Mouse (Mus musculus) liver, postnatal 0 days (tissue): ENCODE results near the gene Itga1. TPM values are rescaled to one million over a fixed set of nuclear protein-coding genes. Genes with fewer than 3 reads are reported as not detected.

Experiments
- ATAC-seq: fragments of 200-750 bp; cut with Nextera tagmentation; 2 replicates; pipeline ENCODE4 v1.8.0; 2017; ENCODE audit warnings: mild to moderate bottlenecking, moderate library complexity
- DNase-seq: peaks from one replicate; pipeline ENCODE4 v3.0.0-alpha.2; 2016
- H3K27ac ChIP-seq: fragments of 300-500 bp; sonication (generic); 2 replicates; pipeline ENCODE4 v1.5.1; 2014; ENCODE audit warnings: antibody characterized with exemption, moderate library complexity, mild to moderate bottlenecking, low read depth
- H3K27me3 ChIP-seq: fragments of 300-500 bp; sonication (generic); 2 replicates; pipeline ENCODE4 v1.6.1; 2014; ENCODE audit warnings: low read length, control low read depth, mixed read lengths; ENCODE audit not compliant: insufficient read depth
- H3K36me3 ChIP-seq: fragments of 300-500 bp; sonication (generic); replicated peaks from 2 replicates; pipeline ENCODE4 v1.6.1; 2014; ENCODE audit warnings: mild to moderate bottlenecking, control low read depth, low read length, moderate library complexity, mixed read lengths; ENCODE audit not compliant: insufficient read depth
- H3K4me1 ChIP-seq: fragments of 300-500 bp; sonication (generic); 2 replicates; pipeline ENCODE4 v1.6.1; 2014; ENCODE audit warnings: antibody characterized with exemption, mild to moderate bottlenecking, control low read depth; ENCODE audit not compliant: insufficient read depth
- H3K4me2 ChIP-seq: fragments of 300-500 bp; sonication (generic); 2 replicates; pipeline ENCODE4 v1.6.1; 2014; ENCODE audit warnings: low read depth, mild to moderate bottlenecking, low read length, moderate library complexity, mixed read lengths
- H3K4me3 ChIP-seq: fragments of 300-500 bp; sonication (generic); 2 replicates; pipeline ENCODE4 v1.5.1; 2014; ENCODE audit warnings: low read depth, low read length
- H3K9ac ChIP-seq: fragments of 300-500 bp; sonication (generic); replicated peaks from 2 replicates; pipeline ENCODE4 v1.6.1; 2014; ENCODE audit warnings: mild to moderate bottlenecking, moderate library complexity
- H3K9me3 ChIP-seq: fragments of 300-500 bp; sonication (generic); 2 replicates; pipeline ENCODE4 v1.6.1; 2016; ENCODE audit warnings: mild to moderate bottlenecking, control low read depth, low read length, mixed read lengths
- CTCF ChIP-seq: sonication (generic); IDR thresholded peaks from 2 replicates; pipeline ENCODE4 v1.5.1; 2016; ENCODE audit warnings: antibody characterized with exemption, low read depth
- EP300 ChIP-seq: IDR thresholded peaks from 2 replicates; pipeline ENCODE4 v1.6.1; 2016; ENCODE audit warnings: antibody characterized with exemption, low read depth, mild to moderate bottlenecking
- WGBS: fragments of 180-500 bp; shearing (Covaris S2); extraction: QIAGEN DNeasy Blood & Tissue Kit; methylation state at CpG from one replicate; pipeline ENCODE4 v1.1.7; 2014; ENCODE audit not compliant: insufficient replicate concordance; 5-methylcytosine and 5-hydroxymethylcytosine counted together
- polyA plus RNA-seq: library from polyadenylated mRNA; unstranded; fragments of >200 nt; fragmentation: Nextera tagmentation; extraction: Ambion mirVana; gene quantifications from 2 replicates; pipeline ENCODE4 v1.2.1, GENCODE M21; 2015

Gene Itga1
- polyA plus RNA-seq, 1 experiment from 2014 or later: 5.9 TPM

DNA sequence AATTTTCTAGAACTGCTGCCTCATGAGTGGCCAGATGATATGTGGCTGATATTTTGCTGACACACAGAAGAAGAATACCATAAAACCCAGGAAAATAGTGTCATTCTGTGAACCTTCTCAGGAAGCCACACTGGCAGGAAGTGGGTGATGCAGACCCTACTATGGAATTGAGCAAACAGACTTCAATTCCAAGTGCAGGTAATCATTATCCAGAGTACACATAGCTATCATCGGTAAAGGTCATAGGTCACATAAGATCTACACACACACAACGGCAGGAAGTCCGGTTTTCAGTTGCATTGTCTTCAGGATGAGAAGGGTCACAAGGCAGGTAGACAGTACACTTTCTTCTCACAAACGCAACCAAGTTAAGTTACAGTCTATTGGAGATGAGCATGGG is 186.8 kb downstream of the Itga1 start:
- TF ChIP-seq EP300 (no peak), CTCF (no peak)
- Histone ChIP-seq H3K27me3 (no peaks in the 10 kb centered on the region), H3K4me1 (peaks cover 15% of the 10 kb centered on the region), H3K9me3 (no peaks in the 10 kb centered on the region), H3K27ac (no peak overlapping the region), H3K36me3 (no peaks in the 10 kb centered on the region), H3K9ac (no peak overlapping the region), H3K4me3 (no peak overlapping the region), H3K4me2 (no peak overlapping the region; the same call in 1 of the 2 replicates)
- 45% methylated on average over 4 of the region's 4 CpGs for WGBS
- ATAC-seq (peak; percentile 60), DNase-seq (no peak)

DNA sequence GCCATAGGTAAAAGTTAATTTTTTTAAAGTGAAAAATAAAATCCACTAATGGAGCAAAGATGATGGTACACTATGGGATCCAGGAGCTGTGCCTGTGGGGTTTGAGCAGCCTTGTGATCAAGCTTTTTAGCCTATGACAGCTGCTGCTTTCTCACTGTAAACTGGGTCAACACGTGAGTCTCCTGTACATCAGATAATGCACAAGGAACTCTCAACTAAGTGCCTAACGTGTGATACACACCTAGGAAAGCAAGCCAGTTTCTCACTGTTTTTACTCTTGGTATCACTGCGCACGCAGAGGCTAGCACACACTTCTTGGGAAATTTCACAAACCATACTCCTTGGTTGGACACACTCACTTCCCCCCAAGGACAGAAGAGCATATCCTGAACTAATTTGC is 187.2 kb downstream of the Itga1 start:
- no peak overlapping the region for H3K4me3 ChIP-seq
- H3K9ac ChIP-seq: no peak overlapping the region
- peaks cover 15% of the 10 kb centered on the region for H3K4me1 ChIP-seq
- ATAC-seq: peak; percentile 22
- H3K9me3 ChIP-seq: no peaks in the 10 kb centered on the region
- TF ChIP-seq CTCF (no peak), EP300 (no peak)
- 26% methylated on average over 4 of the region's 4 CpGs for WGBS
- no peaks in the 10 kb centered on the region for H3K36me3 ChIP-seq
- no peak overlapping the region for H3K4me2 ChIP-seq
- no peak for DNase-seq
- no peaks in the 10 kb centered on the region for H3K27me3 ChIP-seq
- no peak overlapping the region for H3K27ac ChIP-seq

DNA sequence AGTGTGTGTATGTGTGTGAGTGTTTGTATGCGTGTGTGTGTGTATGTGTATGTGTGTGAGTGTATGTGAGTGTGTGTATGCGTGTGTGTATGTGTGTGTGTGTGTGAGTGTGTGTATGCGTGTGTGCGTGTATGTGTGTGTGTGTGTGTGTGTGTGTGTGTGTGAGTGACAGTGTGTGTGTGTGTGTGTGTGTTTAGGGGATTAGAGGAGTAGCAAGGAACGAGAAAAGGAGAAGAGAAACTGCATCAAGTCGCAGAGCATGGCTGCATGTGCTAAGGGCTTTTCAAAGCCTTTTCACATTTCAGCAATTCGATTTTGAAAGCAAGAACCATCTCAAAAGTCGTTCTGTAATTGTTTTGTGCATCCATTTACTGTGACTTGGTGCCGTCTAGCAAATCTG is 191.1 kb downstream of the Itga1 start:
- no peaks in the 10 kb centered on the region for H3K27me3 ChIP-seq
- DNase-seq: no peak

DNA sequence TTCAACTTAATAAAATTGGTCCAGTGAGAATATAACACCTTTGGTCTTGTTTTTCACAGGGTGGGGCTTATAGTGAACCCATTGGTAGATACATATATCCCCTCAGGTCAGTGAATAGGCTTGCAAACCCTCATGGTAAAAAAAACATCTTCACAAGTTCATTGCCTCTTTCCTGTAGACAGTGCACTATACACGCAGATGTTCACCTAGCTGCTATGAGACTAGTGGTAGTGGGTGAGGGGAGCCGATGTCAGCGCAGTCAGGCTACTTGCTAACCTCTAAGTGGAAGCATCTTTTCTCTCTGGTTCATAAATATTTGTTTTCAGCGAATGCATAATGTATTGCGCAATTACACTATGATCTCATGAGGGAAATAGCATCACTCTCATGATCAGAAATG is 192.2 kb downstream of the Itga1 start:
- Histone ChIP-seq H3K4me1 (0 out of 2 replicates have a peak, but pooled peaks cover 2% of the 10 kb centered on the region), H3K9ac (no peak overlapping the region), H3K36me3 (no peaks in the 10 kb centered on the region), H3K4me3 (no peak overlapping the region), H3K27me3 (no peaks in the 10 kb centered on the region), H3K4me2 (no peak overlapping the region), H3K9me3 (no peaks in the 10 kb centered on the region), H3K27ac (no peak overlapping the region)
- TF ChIP-seq CTCF (no peak), EP300 (no peak)
- no peak for ATAC-seq
- DNase-seq: no peak
- WGBS: 86% methylated on average over 5 of the region's 5 CpGs

More for the DNA sequence above, 191.1 kb downstream of the Itga1 start:
- H3K9ac ChIP-seq: no peak overlapping the region
- H3K27ac ChIP-seq: no peak overlapping the region
- H3K4me2 ChIP-seq: no peak overlapping the region
- H3K4me3 ChIP-seq: no peak overlapping the region
- H3K9me3 ChIP-seq: no peaks in the 10 kb centered on the region
- TF ChIP-seq CTCF (no peak), EP300 (no peak)
- H3K4me1 ChIP-seq: 0 out of 2 replicates have a peak, but pooled peaks cover 10% of the 10 kb centered on the region
- ATAC-seq: no peak
- WGBS: 61% methylated on average over 9 of the region's 9 CpGs
- no peaks in the 10 kb centered on the region for H3K36me3 ChIP-seq

DNA sequence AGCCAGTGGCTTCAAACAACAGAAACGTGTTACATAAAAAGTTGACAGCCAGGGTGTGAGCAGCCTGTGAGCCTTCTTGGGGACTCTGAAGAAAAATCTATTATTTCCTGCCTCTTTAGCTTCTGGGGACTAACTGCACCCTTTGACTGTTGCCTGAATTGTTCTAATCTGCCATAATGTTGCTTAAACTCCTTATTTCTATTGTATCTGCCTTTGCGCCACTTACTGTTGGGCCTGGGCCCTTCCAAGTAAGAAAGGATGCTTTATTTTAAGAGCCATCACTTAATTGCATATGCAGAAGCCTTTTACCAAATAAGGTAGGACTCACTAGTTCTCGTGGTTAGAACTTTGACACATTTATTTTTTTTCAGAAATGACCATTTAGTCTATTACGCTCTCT is 193.9 kb downstream of the Itga1 start:
- DNase-seq: no peak
- H3K36me3 ChIP-seq: no peaks in the 10 kb centered on the region
- no peak for TF ChIP-seq CTCF
- TF ChIP-seq EP300: no peak
- no peak overlapping the region for H3K27ac ChIP-seq
- no peak overlapping the region for H3K4me3 ChIP-seq
- no peaks in the 10 kb centered on the region for H3K27me3 ChIP-seq
- no peak overlapping the region for H3K9ac ChIP-seq
- no peak for ATAC-seq
- no peaks in the 10 kb centered on the region for H3K4me1 ChIP-seq
- H3K9me3 ChIP-seq: no peaks in the 10 kb centered on the region
- WGBS: 73% methylated on average over 4 of the region's 4 CpGs
- H3K4me2 ChIP-seq: no peak overlapping the region

Other genes starting within 250 kb of the Itga1 start
- gene Itga2, start 169.9 kb downstream of the Itga1 start, polyA plus RNA-seq: 0.60 and 0.79 TPM in 2 replicates
- 4.7 and 5.4 TPM in 2 replicates for gene Pelo, start 11.8 kb downstream of the Itga1 start, polyA plus RNA-seq
- 3.9 and 4.0 TPM in 2 replicates for gene Gm49395, start within 50 bp of the Itga1 start, polyA plus RNA-seq